ENCODE assay signal across 8 mouse cellular contexts in the genomic region with DNA sequence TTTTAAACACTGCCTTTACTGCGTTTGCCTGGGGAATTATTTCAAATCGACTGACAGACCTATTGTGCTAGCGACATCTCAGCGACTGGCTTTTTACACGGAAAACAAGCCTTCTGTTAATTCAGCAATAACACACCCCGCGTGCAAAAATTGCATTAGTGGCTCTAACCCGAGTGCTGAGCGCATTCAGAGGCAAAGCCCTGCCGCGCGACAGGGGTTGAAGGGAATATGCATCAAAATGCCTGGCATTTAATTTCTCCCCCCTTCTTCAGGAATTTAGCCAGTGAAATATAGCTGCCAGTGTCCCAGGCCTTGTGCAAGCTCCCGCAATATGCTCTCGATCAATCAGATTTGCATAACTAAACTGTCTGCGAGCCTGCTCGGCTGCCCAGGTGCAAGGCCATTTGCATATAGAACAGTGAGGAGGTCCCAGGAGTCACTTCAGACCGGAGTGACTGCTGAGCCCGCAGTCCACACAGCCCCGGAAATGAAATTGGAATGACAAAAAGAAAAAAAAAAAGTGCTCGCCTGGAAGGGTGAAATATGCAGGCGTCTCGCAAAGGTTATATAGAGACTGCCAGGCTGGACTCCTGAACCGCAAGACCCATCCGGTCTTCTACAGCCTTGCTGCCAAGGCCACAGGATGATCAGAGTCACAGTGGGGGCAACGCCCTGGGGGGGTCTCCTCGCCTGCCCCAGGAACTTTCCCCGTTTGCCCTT.
DNase-seq lines count a peak whose midpoint lies in the region; ATAC-seq lines count a peak whose summit lies in the region.

No protein-coding gene starts in this region.

- no peaks in the 10 kb centered on the region for H3K36me3 ChIP-seq in heart, embryonic 15.5 days
- no peaks in the 10 kb centered on the region for H3K36me3 ChIP-seq in embryonic facial prominence, embryonic 10.5 days (replicated peaks)
- no peaks in the 10 kb centered on the region for H3K36me3 ChIP-seq in intestine, embryonic 14.5 days (ENCODE audit: control insufficient read depth, insufficient read depth, low read length)
- H3K36me3 ChIP-seq in midbrain, embryonic 11.5 days (ENCODE audit: control insufficient read depth, insufficient read depth, low read length), result no peaks in the 10 kb centered on the region

- H3K9ac ChIP-seq in heart, embryonic 15.5 days, result no peak overlapping the region
- H3K9ac ChIP-seq in intestine, embryonic 14.5 days (ENCODE audit: low read length), result no peak overlapping the region
- peak overlapping the region; percentile 47 for H3K9ac ChIP-seq in midbrain, embryonic 11.5 days (ENCODE audit: low read length)

- no peak for DNase-seq in heart, adult 9 months (ENCODE audit: low spot score in 2 of 2)
- DNase-seq in embryonic facial prominence, embryonic 10.5 days (ENCODE audit: low spot score), result peak; percentile 36
- DNase-seq in intestine, embryonic 14.5 days (ENCODE audit: low spot score), result peak; percentile 63
- peak; percentile 93 for DNase-seq in midbrain, embryonic 11.5 days (ENCODE audit: low spot score, missing footprints)
- no peak for DNase-seq in spleen, postnatal 4 days (ENCODE audit: low spot score in 2 of 2)
- DNase-seq in layer of hippocampus, adult 9-11 months, result no peak
- no peak for DNase-seq in urinary bladder, postnatal 4 days (ENCODE audit: low spot score in 2 of 2)

- no peak for ATAC-seq in heart, embryonic 15.5 days (replicated peaks; ENCODE audit: insufficient number of reproducible peaks, insufficient read depth, low FRiP score, low read depth)
- no peak for ATAC-seq in intestine, embryonic 14.5 days (replicated peaks; ENCODE audit: low FRiP score, low TSS enrichment, low read depth)
- peak; percentile 51 for ATAC-seq in midbrain, embryonic 11.5 days (ENCODE audit: low FRiP score)

- peaks cover 17% of the 10 kb centered on the region; the same call in 1 of the 2 replicates for H3K4me1 ChIP-seq in heart, embryonic 15.5 days (replicated peaks)
- H3K4me1 ChIP-seq in embryonic facial prominence, embryonic 10.5 days, result peaks cover 37% of the 10 kb centered on the region
- 0 out of 2 replicates have a peak, but pooled peaks cover 3% of the 10 kb centered on the region for H3K4me1 ChIP-seq in intestine, embryonic 14.5 days (replicated peaks; ENCODE audit: control insufficient read depth, insufficient read depth, low read length)
- H3K4me1 ChIP-seq in midbrain, embryonic 11.5 days (ENCODE audit: control insufficient read depth, insufficient read depth, low read length), result peaks cover 26% of the 10 kb centered on the region

- H3K27me3 ChIP-seq in heart, embryonic 15.5 days, result peaks cover 42% of the 10 kb centered on the region
- peaks cover 84% of the 10 kb centered on the region for H3K27me3 ChIP-seq in embryonic facial prominence, embryonic 10.5 days (replicated peaks; ENCODE audit: low read depth, poor library complexity, severe bottlenecking)
- H3K27me3 ChIP-seq in intestine, embryonic 14.5 days (replicated peaks; ENCODE audit: control insufficient read depth, insufficient read depth, low read length), result peaks cover 23% of the 10 kb centered on the region
- no peaks in the 10 kb centered on the region; the same call in 1 of the 2 replicates for H3K27me3 ChIP-seq in midbrain, embryonic 11.5 days (ENCODE audit: control insufficient read depth, insufficient read depth, low read length)

- H3K9me3 ChIP-seq in heart, embryonic 15.5 days (replicated peaks), result no peaks in the 10 kb centered on the region
- H3K9me3 ChIP-seq in embryonic facial prominence, embryonic 10.5 days, result no peaks in the 10 kb centered on the region
- no peaks in the 10 kb centered on the region for H3K9me3 ChIP-seq in intestine, embryonic 14.5 days (ENCODE audit: control insufficient read depth, low read length)
- no peaks in the 10 kb centered on the region for H3K9me3 ChIP-seq in midbrain, embryonic 11.5 days (ENCODE audit: control insufficient read depth, low read length)

- peak overlapping the region; percentile 92 for H3K4me2 ChIP-seq in heart, embryonic 15.5 days
- peak overlapping the region; percentile 83 for H3K4me2 ChIP-seq in intestine, embryonic 14.5 days (ENCODE audit: low read length)
- peak overlapping the region; percentile 79 for H3K4me2 ChIP-seq in midbrain, embryonic 11.5 days

- no peak overlapping the region for H3K27ac ChIP-seq in heart, embryonic 15.5 days
- H3K27ac ChIP-seq in embryonic facial prominence, embryonic 10.5 days (replicated peaks), result no peak overlapping the region
- H3K27ac ChIP-seq in intestine, embryonic 14.5 days (ENCODE audit: low read depth), result no peak overlapping the region
- peak overlapping the region; percentile 68 for H3K27ac ChIP-seq in midbrain, embryonic 11.5 days (ENCODE audit: low read depth, low read length)

- H3K4me3 ChIP-seq in heart, embryonic 15.5 days, result peak overlapping the region; percentile 51
- peak overlapping the region; percentile 59 for H3K4me3 ChIP-seq in embryonic facial prominence, embryonic 10.5 days
- peak overlapping the region; percentile 39 for H3K4me3 ChIP-seq in intestine, embryonic 14.5 days (ENCODE audit: low read depth, low read length)
- peak overlapping the region; percentile 41 for H3K4me3 ChIP-seq in midbrain, embryonic 11.5 days (ENCODE audit: low read depth, low read length)

- 5% methylated on average over 27 of the region's 27 CpGs for WGBS in heart, embryonic 15.5 days
- WGBS in embryonic facial prominence, embryonic 10.5 days, result 2% methylated on average over 27 of the region's 27 CpGs
- WGBS in intestine, embryonic 14.5 days, result 4% methylated on average over 27 of the region's 27 CpGs
- WGBS in midbrain, embryonic 11.5 days, result 2% methylated on average over 27 of the region's 27 CpGs

Comparison
In these comparisons a context has a peak if more than half of its experiments do, and no peak if none do; other contexts are left out.
1. DNase-seq: peak in embryonic facial prominence, embryonic 10.5 days (single experiment), intestine, embryonic 14.5 days (single experiment) and midbrain, embryonic 11.5 days (single experiment); none in heart, adult 9 months (0 of 2), spleen, postnatal 4 days (0 of 2), layer of hippocampus, adult 9-11 months (single experiment) and urinary bladder, postnatal 4 days (0 of 2).
2. Peak in every context shown above with its lines, with median percentiles within 50 percentile points of each other: H3K4me2 ChIP-seq and H3K4me3 ChIP-seq.